Comparison of ENCODE assay signal across 11 mouse cellular contexts in genomic region chr10:35654548-35655180, GRCm38 (mm10). TPM values are rescaled to one million over a fixed set of nuclear protein-coding genes. Genes with fewer than 3 reads are reported as not detected.
DNase-seq lines count a peak whose midpoint lies in the region; ATAC-seq and TF ChIP-seq lines count a peak whose summit lies in the region.
"Had no signal": no experiment of that assay in that cellular context is flagged by ENCODE, and none has a peak within 500 bp of the region (broad histone marks: within the 10 kb centered on the region; RNA-seq: fewer than 3 reads in every experiment).

No protein-coding gene starts in this region.

- no peak for DNase-seq in midbrain, embryonic 11.5 days (ENCODE audit: low spot score, missing footprints)
- no peak for DNase-seq in midbrain, embryonic 10.5 days (ENCODE audit: low spot score)
- peak; percentile 7 to 15 for DNase-seq in cerebellum, postnatal 36 days
- no peak for DNase-seq in stomach, postnatal 0 days (ENCODE audit: low spot score)
- no peak for DNase-seq in thymus, postnatal 14 days
- no peak for DNase-seq in right cerebral cortex, adult 2 months (ENCODE audit: low spot score in 2 of 2)
- DNase-seq: gastrocnemius, adult 2 months; heart, postnatal 10 days had no signal

- H3K4me2 ChIP-seq in midbrain, embryonic 11.5 days, result no peak overlapping the region
- H3K4me2 ChIP-seq in limb, embryonic 12.5 days, result no peak overlapping the region
- H3K4me2 ChIP-seq in stomach, postnatal 0 days (replicated peaks; ENCODE audit: low read depth), result no peak overlapping the region
- H3K4me2 ChIP-seq in heart, embryonic 12.5 days, result no peak overlapping the region
- H3K4me2 ChIP-seq: embryonic facial prominence, embryonic 13.5 days had no signal

- H3K9ac ChIP-seq in midbrain, embryonic 11.5 days (ENCODE audit: low read length), result no peak overlapping the region
- H3K9ac ChIP-seq in limb, embryonic 12.5 days (replicated peaks), result no peak overlapping the region
- no peak overlapping the region for H3K9ac ChIP-seq in stomach, postnatal 0 days (ENCODE audit: low read length)
- no peak overlapping the region for H3K9ac ChIP-seq in heart, embryonic 12.5 days
- H3K9ac ChIP-seq: embryonic facial prominence, embryonic 13.5 days had no signal

- no peak overlapping the region for H3K27ac ChIP-seq in midbrain, embryonic 11.5 days (ENCODE audit: low read depth, low read length)
- H3K27ac ChIP-seq in midbrain, embryonic 10.5 days (replicated peaks), result no peak overlapping the region
- H3K27ac ChIP-seq in limb, embryonic 12.5 days, result no peak overlapping the region
- H3K27ac ChIP-seq in stomach, postnatal 0 days (replicated peaks), result no peak overlapping the region
- no peak overlapping the region for H3K27ac ChIP-seq in heart, embryonic 12.5 days (ENCODE audit: poor library complexity, severe bottlenecking)
- H3K27ac ChIP-seq: embryonic facial prominence, embryonic 13.5 days; gastrocnemius, adult 2 months had no signal

- H3K36me3 ChIP-seq in midbrain, embryonic 11.5 days (ENCODE audit: control insufficient read depth, insufficient read depth, low read length), result no peaks in the 10 kb centered on the region
- no peaks in the 10 kb centered on the region for H3K36me3 ChIP-seq in midbrain, embryonic 10.5 days
- no peaks in the 10 kb centered on the region for H3K36me3 ChIP-seq in limb, embryonic 12.5 days
- no peaks in the 10 kb centered on the region for H3K36me3 ChIP-seq in stomach, postnatal 0 days (ENCODE audit: control insufficient read depth, insufficient read depth, low read length)
- no peaks in the 10 kb centered on the region for H3K36me3 ChIP-seq in heart, embryonic 12.5 days
- H3K36me3 ChIP-seq: embryonic facial prominence, embryonic 13.5 days had no signal

- peak; percentile 41 for TF ChIP-seq CTCF in stomach, postnatal 0 days (IDR thresholded peaks at IDR 0.05; ENCODE audit: low read depth)

- no peaks in the 10 kb centered on the region for H3K4me1 ChIP-seq in midbrain, embryonic 11.5 days (ENCODE audit: control insufficient read depth, insufficient read depth, low read length)
- H3K4me1 ChIP-seq in midbrain, embryonic 10.5 days, result no peaks in the 10 kb centered on the region
- peaks cover 6% of the 10 kb centered on the region; the same call in 1 of the 2 replicates for H3K4me1 ChIP-seq in limb, embryonic 12.5 days (replicated peaks)
- no peaks in the 10 kb centered on the region for H3K4me1 ChIP-seq in stomach, postnatal 0 days (replicated peaks; ENCODE audit: control insufficient read depth, insufficient read depth)
- H3K4me1 ChIP-seq in heart, embryonic 12.5 days (replicated peaks), result no peaks in the 10 kb centered on the region
- H3K4me1 ChIP-seq: embryonic facial prominence, embryonic 13.5 days had no signal

- no peak for TF ChIP-seq EP300 in stomach, postnatal 0 days (optimal IDR thresholded peaks at IDR 0.05)

- no peak overlapping the region for H3K4me3 ChIP-seq in midbrain, embryonic 11.5 days (ENCODE audit: low read depth, low read length)
- H3K4me3 ChIP-seq in midbrain, embryonic 10.5 days, result no peak overlapping the region
- H3K4me3 ChIP-seq in limb, embryonic 12.5 days (replicated peaks), result no peak overlapping the region
- H3K4me3 ChIP-seq in stomach, postnatal 0 days (ENCODE audit: low read depth, low read length), result no peak overlapping the region
- no peak overlapping the region for H3K4me3 ChIP-seq in heart, embryonic 12.5 days
- H3K4me3 ChIP-seq: embryonic facial prominence, embryonic 13.5 days; gastrocnemius, adult 2 months had no signal

- H3K27me3 ChIP-seq in midbrain, embryonic 11.5 days (ENCODE audit: control insufficient read depth, insufficient read depth, low read length), result no peaks in the 10 kb centered on the region
- no peaks in the 10 kb centered on the region for H3K27me3 ChIP-seq in midbrain, embryonic 10.5 days (ENCODE audit: low read depth, poor library complexity, severe bottlenecking)
- H3K27me3 ChIP-seq in limb, embryonic 12.5 days, result no peaks in the 10 kb centered on the region
- no peaks in the 10 kb centered on the region for H3K27me3 ChIP-seq in stomach, postnatal 0 days (ENCODE audit: control insufficient read depth, insufficient read depth, low read length)
- H3K27me3 ChIP-seq in heart, embryonic 12.5 days (replicated peaks), result no peaks in the 10 kb centered on the region
- H3K27me3 ChIP-seq: embryonic facial prominence, embryonic 13.5 days had no signal

- H3K9me3 ChIP-seq in midbrain, embryonic 11.5 days (ENCODE audit: control insufficient read depth, low read length), result no peaks in the 10 kb centered on the region
- no peaks in the 10 kb centered on the region for H3K9me3 ChIP-seq in midbrain, embryonic 10.5 days (replicated peaks)
- no peaks in the 10 kb centered on the region for H3K9me3 ChIP-seq in limb, embryonic 12.5 days
- no peaks in the 10 kb centered on the region for H3K9me3 ChIP-seq in stomach, postnatal 0 days (ENCODE audit: control insufficient read depth, low read length)
- no peaks in the 10 kb centered on the region for H3K9me3 ChIP-seq in heart, embryonic 12.5 days (replicated peaks)
- H3K9me3 ChIP-seq: embryonic facial prominence, embryonic 13.5 days had no signal

- ATAC-seq in midbrain, embryonic 11.5 days (ENCODE audit: low FRiP score), result 0 out of 2 replicates have a peak, but pooled peaks have one; percentile 48
- ATAC-seq in limb, embryonic 12.5 days (ENCODE audit: insufficient number of reproducible peaks, insufficient read depth, low FRiP score, low TSS enrichment, low read depth), result peak; percentile 37; the same call in 1 of the 2 replicates
- ATAC-seq in stomach, postnatal 0 days (ENCODE audit: low FRiP score, low TSS enrichment), result no peak
- no peak for ATAC-seq in heart, embryonic 12.5 days (ENCODE audit: insufficient number of reproducible peaks, low FRiP score)

RNA-seq across cellular contexts. Expression of gene Amd2, which starts 57.0 kb away (rescaled TPM):
- polyA plus RNA-seq in midbrain, embryonic 11.5 days (2014; fragmentation: Nextera tagmentation; extraction: Ambion mirVana), result 4.2 and 5.6 TPM in 2 replicates
- 3.1 and 4.0 TPM in 2 replicates for polyA plus RNA-seq in midbrain, embryonic 10.5 days (2016; fragmentation: Nextera tagmentation; extraction: Ambion mirVana)
- polyA plus RNA-seq in limb, embryonic 12.5 days (2016; fragmentation: Nextera tagmentation; extraction: Ambion mirVana), result 3.7 and 4.6 TPM in 2 replicates
- 3.8 and 4.2 TPM in 2 replicates for polyA plus RNA-seq in stomach, postnatal 0 days (2015; fragmentation: Nextera tagmentation; extraction: Ambion mirVana)
- 2.4 and 3.0 TPM in 2 replicates for polyA plus RNA-seq in heart, embryonic 12.5 days (2016; fragmentation: Nextera tagmentation; extraction: Ambion mirVana)

Comparison
In these comparisons a context has a peak if more than half of its experiments do, and no peak if none do; other contexts are left out.
1. ATAC-seq: peak in midbrain, embryonic 11.5 days (single experiment) and limb, embryonic 12.5 days (single experiment); none in stomach, postnatal 0 days (single experiment) and heart, embryonic 12.5 days (single experiment).
2. DNase-seq: peak in cerebellum, postnatal 36 days (2 of 2); none in midbrain, embryonic 11.5 days (single experiment), midbrain, embryonic 10.5 days (single experiment), stomach, postnatal 0 days (single experiment), thymus, postnatal 14 days (single experiment) and right cerebral cortex, adult 2 months (0 of 2).